Mouse (Mus musculus): Measurements from ENCODE around the gene Gm3625. TPM values are rescaled to one million over a fixed set of nuclear protein-coding genes. Genes with fewer than 3 reads are reported as not detected.
"Not testable (repeated sequence)": the region's sequence is repeated elsewhere in the genome, so short reads cannot be mapped to it uniquely, and the experiment has no call there.

Gene Gm3625
- polyA plus RNA-seq, 1 experiment from 2014 or later: not detected

GRCm38 (mm10) chr12:4558475-4559279 lies 34.0 kb downstream of the Gm3625 start:
- no peak overlapping the region for H3K4me2 ChIP-seq (ENCODE audit: low read depth, low read length)
- WGBS (ENCODE audit: insufficient replicate concordance): 45% methylated on average over 9 of the region's 9 CpGs
- no peak overlapping the region for H3K27ac ChIP-seq (ENCODE audit: low read length)
- H3K4me3 ChIP-seq (ENCODE audit: low read depth, low read length): no peak overlapping the region
- no peaks in the 10 kb centered on the region for H3K36me3 ChIP-seq (ENCODE audit: control insufficient read depth, insufficient read depth)
- H3K9me3 ChIP-seq (replicated peaks; ENCODE audit: control insufficient read depth, low read length): no peaks in the 10 kb centered on the region
- no peak for ATAC-seq (ENCODE audit: low read depth)
- no peaks in the 10 kb centered on the region for H3K4me1 ChIP-seq (ENCODE audit: control insufficient read depth, low read depth, low read length)
- H3K27me3 ChIP-seq (ENCODE audit: control insufficient read depth, insufficient read depth, low read depth, low read length): no peaks in the 10 kb centered on the region
- no peak overlapping the region for H3K9ac ChIP-seq (ENCODE audit: low read depth, low read length)

DNA sequence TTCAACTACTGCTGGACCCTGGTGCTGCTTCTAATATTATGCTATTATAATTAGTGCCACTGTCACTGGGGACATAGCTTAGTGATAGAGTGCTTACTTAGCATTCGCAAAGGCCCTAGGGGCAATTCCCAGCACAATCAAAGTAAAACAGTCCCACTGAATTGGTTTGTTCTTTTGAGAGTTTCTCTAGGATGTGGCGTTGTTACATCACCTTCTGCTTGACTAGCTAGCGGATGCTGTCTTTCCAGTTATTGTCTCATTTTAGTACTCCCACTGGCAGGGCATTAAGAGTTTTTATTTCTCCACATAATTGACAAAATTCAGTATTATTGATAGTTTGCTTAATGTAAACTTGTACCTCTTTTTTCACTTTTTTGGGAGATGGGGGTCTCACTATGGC lies 34.7 kb downstream of the Gm3625 start:
- no peak for ATAC-seq (ENCODE audit: low read depth)

GRCm38 (mm10) chr12:4557436-4557835 lies 35.3 kb downstream of the Gm3625 start:
- no peak overlapping the region for H3K4me2 ChIP-seq (ENCODE audit: low read depth, low read length)
- WGBS (ENCODE audit: insufficient replicate concordance): 35% methylated on average over 3 of the region's 3 CpGs
- no peaks in the 10 kb centered on the region for H3K27me3 ChIP-seq (ENCODE audit: control insufficient read depth, insufficient read depth, low read depth, low read length)
- H3K36me3 ChIP-seq (ENCODE audit: control insufficient read depth, insufficient read depth): no peaks in the 10 kb centered on the region
- H3K27ac ChIP-seq (ENCODE audit: low read length): no peak overlapping the region
- no peaks in the 10 kb centered on the region for H3K4me1 ChIP-seq (ENCODE audit: control insufficient read depth, low read depth, low read length)
- no peaks in the 10 kb centered on the region for H3K9me3 ChIP-seq (replicated peaks; ENCODE audit: control insufficient read depth, low read length)
- ATAC-seq (ENCODE audit: low read depth): no peak
- no peak overlapping the region for H3K9ac ChIP-seq (ENCODE audit: low read depth, low read length)
- no peak overlapping the region for H3K4me3 ChIP-seq (ENCODE audit: low read depth, low read length)

More for the DNA sequence above, 34.7 kb downstream of the Gm3625 start:
- no peaks in the 10 kb centered on the region for H3K9me3 ChIP-seq (replicated peaks; ENCODE audit: control insufficient read depth, low read length)
- no peaks in the 10 kb centered on the region for H3K27me3 ChIP-seq (ENCODE audit: control insufficient read depth, insufficient read depth, low read depth, low read length)
- H3K9ac ChIP-seq (ENCODE audit: low read depth, low read length): no peak overlapping the region
- no peak overlapping the region for H3K4me2 ChIP-seq (ENCODE audit: low read depth, low read length)
- H3K27ac ChIP-seq (ENCODE audit: low read length): no peak overlapping the region
- no peaks in the 10 kb centered on the region for H3K36me3 ChIP-seq (ENCODE audit: control insufficient read depth, insufficient read depth)
- H3K4me1 ChIP-seq (ENCODE audit: control insufficient read depth, low read depth, low read length): no peaks in the 10 kb centered on the region
- WGBS (ENCODE audit: insufficient replicate concordance): 75% methylated on average over 3 of the region's 3 CpGs
- H3K4me3 ChIP-seq (ENCODE audit: low read depth, low read length): no peak overlapping the region

DNA sequence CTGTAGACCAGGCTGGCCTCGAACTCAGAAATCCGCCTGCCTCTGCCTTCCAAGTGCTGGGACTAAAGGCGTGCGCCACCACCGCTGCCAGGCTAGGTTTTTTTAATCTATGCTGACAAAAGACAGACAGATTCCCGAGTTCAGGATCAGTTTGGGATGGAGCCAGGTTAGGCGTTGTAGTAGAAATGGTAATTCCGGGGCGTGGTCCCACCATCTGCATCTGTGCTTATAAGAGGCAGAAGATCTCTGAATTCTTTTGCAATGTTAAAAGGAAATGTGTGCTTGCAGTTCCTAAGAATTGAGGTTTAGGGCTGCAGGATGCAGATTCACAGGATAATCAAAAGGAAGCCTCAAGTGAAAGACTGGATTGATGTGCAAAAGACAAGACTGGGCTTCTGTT lies 35.8 kb downstream of the Gm3625 start:
- WGBS (ENCODE audit: insufficient replicate concordance): 74% methylated on average over 9 of the region's 9 CpGs

DNA sequence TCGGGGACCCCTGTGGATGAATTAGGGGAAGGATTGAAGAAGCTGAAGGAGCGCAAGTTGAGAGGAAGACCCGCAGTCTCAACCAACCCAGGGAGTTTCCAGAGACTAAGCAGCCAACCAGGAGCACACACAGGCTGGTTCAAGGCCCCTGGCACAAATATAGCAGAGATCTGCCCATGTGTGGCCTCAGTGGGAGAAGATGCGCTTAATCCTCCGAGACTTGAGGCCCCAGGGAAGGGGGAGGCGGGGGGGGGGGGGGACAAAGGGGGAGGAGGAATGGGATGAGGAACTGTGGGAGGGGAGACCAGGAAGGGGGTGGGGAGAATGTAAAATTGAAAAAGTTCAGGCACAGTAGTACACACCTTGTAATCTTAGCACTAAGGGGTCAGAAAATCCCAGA lies 37.3 kb downstream of the Gm3625 start:
- Histone ChIP-seq H3K4me3 (ENCODE audit: low read depth, low read length) (no peak overlapping the region), H3K4me1 (ENCODE audit: control insufficient read depth, low read depth, low read length) (no peaks in the 10 kb centered on the region), H3K36me3 (ENCODE audit: control insufficient read depth, insufficient read depth) (no peaks in the 10 kb centered on the region), H3K4me2 (ENCODE audit: low read depth, low read length) (no peak overlapping the region), H3K9ac (ENCODE audit: low read depth, low read length) (no peak overlapping the region), H3K27ac (ENCODE audit: low read length) (no peak overlapping the region), H3K27me3 (ENCODE audit: control insufficient read depth, insufficient read depth, low read depth, low read length) (no peaks in the 10 kb centered on the region), H3K9me3 (replicated peaks; ENCODE audit: control insufficient read depth, low read length) (no peaks in the 10 kb centered on the region)
- no peak for ATAC-seq (ENCODE audit: low read depth)
- 77% methylated on average over 5 of the region's 6 CpGs for WGBS (ENCODE audit: insufficient replicate concordance)

More for the DNA sequence above, 35.8 kb downstream of the Gm3625 start:
- Histone ChIP-seq H3K9me3 (replicated peaks; ENCODE audit: control insufficient read depth, low read length) (no peaks in the 10 kb centered on the region), H3K27me3 (ENCODE audit: control insufficient read depth, insufficient read depth, low read depth, low read length) (no peaks in the 10 kb centered on the region), H3K4me2 (ENCODE audit: low read depth, low read length) (no peak overlapping the region), H3K27ac (ENCODE audit: low read length) (no peak overlapping the region), H3K4me1 (ENCODE audit: control insufficient read depth, low read depth, low read length) (no peaks in the 10 kb centered on the region), H3K4me3 (ENCODE audit: low read depth, low read length) (no peak overlapping the region), H3K36me3 (ENCODE audit: control insufficient read depth, insufficient read depth) (no peaks in the 10 kb centered on the region), H3K9ac (ENCODE audit: low read depth, low read length) (no peak overlapping the region)
- no peak for ATAC-seq (ENCODE audit: low read depth)

DNA sequence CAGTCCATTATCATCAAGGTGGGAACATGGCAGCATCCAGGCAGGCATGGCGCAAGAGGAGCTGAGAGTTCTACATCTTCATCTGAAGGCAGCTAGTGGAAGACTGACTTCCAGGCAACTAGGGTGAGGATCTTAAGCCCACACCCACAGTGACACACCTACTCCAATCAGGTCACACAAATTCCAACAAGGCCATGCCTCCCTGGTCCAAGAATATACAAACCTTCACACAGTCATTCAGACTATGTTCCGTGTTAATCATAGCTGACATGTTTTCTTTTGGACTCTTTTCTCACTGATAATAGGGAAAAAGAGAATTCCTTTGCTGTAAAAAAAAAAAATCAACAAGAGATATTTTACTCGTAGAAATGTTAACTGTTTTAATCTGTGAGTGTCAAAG lies 39.0 kb downstream of the Gm3625 start:
- H3K4me1 ChIP-seq (ENCODE audit: control insufficient read depth, low read depth, low read length); ATAC-seq (ENCODE audit: low read depth); H3K27me3 ChIP-seq (ENCODE audit: control insufficient read depth, insufficient read depth, low read depth, low read length); H3K27ac ChIP-seq (ENCODE audit: low read length); H3K9me3 ChIP-seq (replicated peaks; ENCODE audit: control insufficient read depth, low read length); H3K4me2 ChIP-seq (ENCODE audit: low read depth, low read length); H3K9ac ChIP-seq (ENCODE audit: low read depth, low read length); H3K36me3 ChIP-seq (ENCODE audit: control insufficient read depth, insufficient read depth); H3K4me3 ChIP-seq (ENCODE audit: low read depth, low read length): not testable (repeated sequence)
- 64% methylated on average over 3 of the region's 3 CpGs for WGBS (ENCODE audit: insufficient replicate concordance)

GRCm38 (mm10) chr12:4548053-4549013 lies 44.4 kb downstream of the Gm3625 start:
- Histone ChIP-seq H3K36me3 (ENCODE audit: control insufficient read depth, insufficient read depth) (no peaks in the 10 kb centered on the region), H3K27me3 (ENCODE audit: control insufficient read depth, insufficient read depth, low read depth, low read length) (no peaks in the 10 kb centered on the region), H3K9ac (ENCODE audit: low read depth, low read length) (no peak overlapping the region), H3K4me1 (ENCODE audit: control insufficient read depth, low read depth, low read length) (no peaks in the 10 kb centered on the region), H3K4me3 (ENCODE audit: low read depth, low read length) (peak overlapping the region; percentile 10; the same call in 1 of the 2 replicates), H3K9me3 (replicated peaks; ENCODE audit: control insufficient read depth, low read length) (no peaks in the 10 kb centered on the region), H3K4me2 (ENCODE audit: low read depth, low read length) (0 out of 2 replicates have a peak overlapping the region, but pooled peaks have one; percentile 36), H3K27ac (ENCODE audit: low read length) (no peak overlapping the region)
- ATAC-seq (ENCODE audit: low read depth): no peak
- WGBS (ENCODE audit: insufficient replicate concordance): 18% methylated on average over 18 of the region's 18 CpGs

DNA sequence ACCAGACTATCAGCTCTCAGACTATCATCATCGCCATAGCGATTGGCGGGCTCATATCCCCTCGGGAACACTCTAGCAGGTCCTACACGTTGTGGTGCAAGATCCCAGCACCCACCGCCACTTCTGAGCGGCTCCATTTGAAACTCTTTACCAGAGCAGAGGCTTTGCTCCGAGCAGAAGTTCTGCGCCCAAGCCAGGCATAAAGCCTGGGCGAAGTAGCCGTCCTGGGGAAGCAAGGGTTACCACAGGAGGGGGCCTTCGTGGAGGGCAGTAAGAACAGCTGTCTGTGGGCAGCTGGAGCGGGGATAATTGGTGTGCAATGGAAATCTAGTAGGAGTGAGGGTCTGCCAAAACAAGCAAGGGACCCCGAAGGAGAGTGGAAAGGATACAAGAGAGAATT lies 45.2 kb downstream of the Gm3625 start:
- no peaks in the 10 kb centered on the region for H3K9me3 ChIP-seq (replicated peaks; ENCODE audit: control insufficient read depth, low read length)
- no peak overlapping the region for H3K9ac ChIP-seq (ENCODE audit: low read depth, low read length)
- H3K27me3 ChIP-seq (ENCODE audit: control insufficient read depth, insufficient read depth, low read depth, low read length): no peaks in the 10 kb centered on the region
- H3K4me1 ChIP-seq (ENCODE audit: control insufficient read depth, low read depth, low read length): no peaks in the 10 kb centered on the region
- H3K27ac ChIP-seq (ENCODE audit: low read length): no peak overlapping the region
- WGBS (ENCODE audit: insufficient replicate concordance): 60% methylated on average over 14 of the region's 14 CpGs
- H3K36me3 ChIP-seq (ENCODE audit: control insufficient read depth, insufficient read depth): no peaks in the 10 kb centered on the region
- no peak for ATAC-seq (ENCODE audit: low read depth)
- no peak overlapping the region for H3K4me2 ChIP-seq (ENCODE audit: low read depth, low read length)
- H3K4me3 ChIP-seq (ENCODE audit: low read depth, low read length): no peak overlapping the region

GRCm38 (mm10) chr12:4546491-4546890 lies 46.2 kb downstream of the Gm3625 start:
- ATAC-seq (ENCODE audit: low read depth): no peak
- no peak overlapping the region for H3K9ac ChIP-seq (ENCODE audit: low read depth, low read length)
- H3K4me1 ChIP-seq (ENCODE audit: control insufficient read depth, low read depth, low read length): no peaks in the 10 kb centered on the region
- H3K27me3 ChIP-seq (ENCODE audit: control insufficient read depth, insufficient read depth, low read depth, low read length): no peaks in the 10 kb centered on the region
- no peak overlapping the region for H3K4me2 ChIP-seq (ENCODE audit: low read depth, low read length)
- H3K9me3 ChIP-seq (replicated peaks; ENCODE audit: control insufficient read depth, low read length): no peaks in the 10 kb centered on the region
- H3K4me3 ChIP-seq (ENCODE audit: low read depth, low read length): no peak overlapping the region
- no peak overlapping the region for H3K27ac ChIP-seq (ENCODE audit: low read length)
- H3K36me3 ChIP-seq (ENCODE audit: control insufficient read depth, insufficient read depth): no peaks in the 10 kb centered on the region
- WGBS (ENCODE audit: insufficient replicate concordance): 57% methylated on average over 5 of the region's 5 CpGs

Data from liver, embryonic 16.5 days (tissue).